Mouse (Mus musculus) layer of hippocampus, adult 2 months (tissue): Measurements from ENCODE around the gene Atp2a1. TPM values are rescaled to one million over a fixed set of nuclear protein-coding genes. Genes with fewer than 3 reads are reported as not detected.

ENCODE experiments used
- DNase-seq, 2 experiments: peaks; one replicate each; pipeline ENCODE4 v3.0.0; 2022; ENCODE audit warnings: low spot score in 2 of 2
- H3K27ac ChIP-seq: fragments of 200-600 bp; 2 replicates; pipeline ENCODE4 v1.8.1; 2022
- H3K4me3 ChIP-seq: fragments of 200-600 bp; 2 replicates; pipeline ENCODE4 v1.8.1; 2022; ENCODE audit warnings: mild to moderate bottlenecking
- CTCF ChIP-seq: fragments of 200-600 bp; conservative IDR thresholded peaks from 2 replicates; pipeline ENCODE4 v1.8.1; 2022; ENCODE audit warnings: antibody characterized with exemption, mild to moderate bottlenecking, moderate library complexity
- total RNA-seq, 2 experiments: library from RNA; stranded (reverse); gene quantifications; 2 replicates each; pipeline ENCODE4 v1.2.3; 2021

Gene Atp2a1
- total RNA-seq, 2 experiments from 2014 or later = 0.81 to 0.84 TPM

GRCm38 (mm10) chr7:126467834-126468627 is 5.1 kb upstream of the Atp2a1 start:
- no peak overlapping the region for H3K4me3 ChIP-seq
- TF ChIP-seq CTCF = no peak
- DNase-seq = no peak
- no peak overlapping the region for H3K27ac ChIP-seq

- TF ChIP-seq CTCF = peak; percentile 84
- Histone ChIP-seq H3K27ac (no peak overlapping the region), H3K4me3 (no peak overlapping the region)
- DNase-seq = peak in 1 of 2 experiments; percentile 50
Measured at GRCm38 (mm10) chr7:126467271-126467670, 4.4 kb upstream of the Atp2a1 start.

- DNase-seq = no peak
- no peak overlapping the region for H3K27ac ChIP-seq
- no peak for TF ChIP-seq CTCF
- H3K4me3 ChIP-seq = no peak overlapping the region
Measured at GRCm38 (mm10) chr7:126466707-126467106, 3.8 kb upstream of the Atp2a1 start.

- Histone ChIP-seq H3K27ac (no peak overlapping the region), H3K4me3 (no peak overlapping the region)
- no peak for TF ChIP-seq CTCF
- no peak for DNase-seq
Measured at GRCm38 (mm10) chr7:126466116-126466515, 3.2 kb upstream of the Atp2a1 start.

- H3K27ac ChIP-seq = no peak overlapping the region
- no peak for TF ChIP-seq CTCF
- no peak for DNase-seq
Measured at GRCm38 (mm10) chr7:126465246-126466030, 2.5 kb upstream of the Atp2a1 start.

GRCm38 (mm10) chr7:126464836-126465235 is 1.9 kb upstream of the Atp2a1 start:
- no peak for TF ChIP-seq CTCF
- Histone ChIP-seq H3K27ac (no peak overlapping the region), H3K4me3 (no peak overlapping the region)
- DNase-seq = no peak

More at GRCm38 (mm10) chr7:126465246-126466030, 2.5 kb upstream of the Atp2a1 start:
- H3K4me3 ChIP-seq = no peak overlapping the region

- Histone ChIP-seq H3K4me3 (no peak overlapping the region), H3K27ac (no peak overlapping the region)
- no peak for TF ChIP-seq CTCF
- no peak for DNase-seq
Measured at GRCm38 (mm10) chr7:126464121-126464520, 1.2 kb upstream of the Atp2a1 start.

GRCm38 (mm10) chr7:126463547-126463946 is 639 bp upstream of the Atp2a1 start:
- no peak overlapping the region for H3K27ac ChIP-seq
- no peak for TF ChIP-seq CTCF
- DNase-seq = no peak
- no peak overlapping the region for H3K4me3 ChIP-seq

GRCm38 (mm10) chr7:126461626-126462025 is 1.3 kb downstream of the Atp2a1 start:
- Histone ChIP-seq H3K27ac (no peak overlapping the region), H3K4me3 (no peak overlapping the region)
- no peak for TF ChIP-seq CTCF
- DNase-seq = no peak

- H3K27ac ChIP-seq = no peak overlapping the region
- DNase-seq = no peak
- H3K4me3 ChIP-seq = no peak overlapping the region
- TF ChIP-seq CTCF = no peak
Measured at GRCm38 (mm10) chr7:126460623-126461399, 2.1 kb downstream of the Atp2a1 start.

GRCm38 (mm10) chr7:126458844-126459618 is 3.9 kb downstream of the Atp2a1 start:
- no peak for DNase-seq

GRCm38 (mm10) chr7:126458225-126458624 is 4.7 kb downstream of the Atp2a1 start:
- no peak for DNase-seq
- no peak for TF ChIP-seq CTCF
- no peak overlapping the region for H3K27ac ChIP-seq
- H3K4me3 ChIP-seq = no peak overlapping the region

More at GRCm38 (mm10) chr7:126458844-126459618, 3.9 kb downstream of the Atp2a1 start:
- Histone ChIP-seq H3K4me3 (no peak overlapping the region), H3K27ac (no peak overlapping the region)
- TF ChIP-seq CTCF = no peak
